Mouse (Mus musculus) heart, postnatal 4 days (tissue): Measurements from ENCODE around the gene Pik3r3. TPM values are rescaled to one million over a fixed set of nuclear protein-coding genes. Genes with fewer than 3 reads are reported as not detected.
"Not testable (repeated sequence)": the region's sequence is repeated elsewhere in the genome, so short reads cannot be mapped to it uniquely, and the experiment has no call there.

Experiments
- DNase-seq: peaks from one replicate; pipeline ENCODE4 v3.0.0; 2021
- total RNA-seq, 2 experiments: library from RNA; stranded (reverse); gene quantifications; 2 replicates each; pipeline ENCODE4 v1.2.3; 2021

The Pik3r3 gene
- 10 to 100 TPM; 21.0 to 24.6 TPM for total RNA-seq

DNA sequence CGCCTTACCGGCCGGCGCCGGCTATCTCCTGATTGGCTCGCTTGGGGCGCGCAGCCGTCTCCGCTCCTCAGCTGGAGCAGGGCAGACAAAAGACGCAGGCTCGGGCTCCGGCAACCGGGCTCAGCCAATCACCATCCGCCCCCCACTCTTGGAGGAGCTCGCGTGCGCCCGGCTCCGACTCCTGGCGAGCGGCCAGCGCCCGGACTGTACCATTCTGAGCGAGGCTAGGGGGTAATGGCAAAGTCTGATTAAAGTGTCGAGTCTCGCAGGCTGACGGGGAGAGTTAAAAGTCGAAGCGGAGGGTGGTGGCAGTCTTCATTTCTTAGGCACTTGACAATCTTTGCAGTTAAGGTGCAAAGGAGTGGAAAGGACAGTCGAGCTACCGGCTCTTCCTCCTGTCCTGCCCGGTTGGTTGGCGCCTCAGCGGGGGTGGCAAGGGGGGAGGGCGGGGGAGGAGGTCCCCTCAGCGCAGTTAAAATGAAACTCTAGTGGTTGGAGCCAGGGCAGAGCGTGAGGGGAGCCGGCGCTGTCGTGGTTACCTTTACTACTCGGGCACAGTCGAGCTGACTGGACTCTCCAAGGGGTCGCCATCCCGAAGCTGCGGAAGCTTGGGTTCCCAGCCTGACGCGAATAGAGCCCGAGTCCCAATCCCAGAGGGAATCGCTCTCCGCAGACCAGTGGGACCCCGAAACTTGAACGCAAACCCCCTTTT lies at the start of gene Pik3r3:
Gene Pik3r3, plus strand, starts transcription at position 479 of the 712 bp plus-strand sequence.
- DNase-seq = peak; percentile 99

DNA sequence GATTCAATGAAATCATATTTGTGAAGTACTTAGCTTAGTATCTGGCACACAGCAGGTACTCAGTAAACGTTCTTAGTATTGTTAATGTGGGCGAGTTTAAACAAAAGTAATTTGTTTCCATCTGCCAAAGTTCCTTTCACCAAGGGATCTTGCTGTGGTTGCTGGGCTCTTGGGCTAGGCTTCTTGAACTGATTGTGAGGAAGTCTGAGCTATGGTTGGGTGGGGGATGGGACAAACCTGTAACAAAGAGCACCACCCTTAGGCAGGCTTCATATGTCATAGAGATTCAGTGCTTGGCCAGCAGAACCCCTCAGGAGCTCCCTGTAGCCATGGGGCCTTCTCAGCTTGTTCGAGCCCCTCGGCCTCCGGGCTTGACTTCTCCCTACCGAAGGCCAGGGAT lies 48.3 kb upstream of the Pik3r3 start, which contains the start of the genes 1700042G07Rik and Gm49337:
Gene 1700042G07Rik, plus strand, starts transcription at position 301 of the 400 bp plus-strand sequence.
Gene Gm49337, plus strand, starts transcription at position 313 of the 400 bp plus-strand sequence.
- no peak for DNase-seq

DNA sequence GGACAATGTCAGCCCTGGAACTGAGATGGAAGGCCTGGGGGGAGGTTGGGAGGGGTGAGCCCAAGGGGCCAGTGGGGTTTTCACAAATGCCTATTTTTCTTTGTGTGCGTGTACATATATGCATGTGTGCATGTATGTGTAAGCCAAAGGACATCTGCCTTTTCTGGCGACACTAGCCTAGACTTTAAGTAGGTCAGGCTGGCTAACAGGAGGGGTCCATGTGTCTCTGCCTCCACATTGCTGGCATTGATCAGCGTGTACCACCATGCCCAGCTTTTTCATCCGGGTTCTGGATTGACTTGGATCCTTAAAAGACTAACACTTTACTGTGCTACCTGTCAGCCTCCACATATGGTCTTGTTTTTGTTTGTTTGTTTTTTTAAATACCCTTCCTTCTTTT lies 47.7 kb upstream of the Pik3r3 start:
- DNase-seq = no peak

DNA sequence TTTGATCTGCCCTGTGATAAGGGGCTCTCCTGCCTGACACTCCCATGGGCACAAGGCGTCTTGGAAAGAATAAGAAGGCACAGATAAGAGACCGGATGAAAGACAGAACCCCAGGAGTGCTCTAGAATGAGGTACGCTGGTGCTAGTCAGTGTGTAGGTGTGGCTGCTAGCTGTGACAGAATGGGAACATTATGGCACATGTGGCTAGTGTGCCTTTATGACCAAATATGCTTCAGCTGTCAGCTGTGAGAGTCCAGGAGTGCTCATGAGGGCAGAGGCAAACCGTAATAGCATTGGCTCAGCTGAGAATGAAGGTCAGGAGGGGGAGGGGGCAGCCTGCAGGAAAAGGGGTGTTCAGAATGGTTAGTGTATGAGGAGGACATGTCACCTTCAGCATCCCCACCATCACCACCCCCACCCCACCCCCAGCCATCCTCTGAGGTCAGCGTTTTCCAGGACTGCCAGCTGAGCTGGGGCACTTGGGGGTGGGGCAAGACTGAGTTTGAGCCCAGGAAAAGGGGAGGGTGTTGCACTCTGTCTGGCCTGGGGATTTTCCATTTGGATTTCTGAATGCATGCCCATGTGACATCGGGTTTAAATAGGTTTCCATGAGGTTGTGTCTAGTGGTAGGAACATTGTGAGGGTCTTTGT lies 46.8 kb upstream of the Pik3r3 start:
- DNase-seq = peak; percentile 54

DNA sequence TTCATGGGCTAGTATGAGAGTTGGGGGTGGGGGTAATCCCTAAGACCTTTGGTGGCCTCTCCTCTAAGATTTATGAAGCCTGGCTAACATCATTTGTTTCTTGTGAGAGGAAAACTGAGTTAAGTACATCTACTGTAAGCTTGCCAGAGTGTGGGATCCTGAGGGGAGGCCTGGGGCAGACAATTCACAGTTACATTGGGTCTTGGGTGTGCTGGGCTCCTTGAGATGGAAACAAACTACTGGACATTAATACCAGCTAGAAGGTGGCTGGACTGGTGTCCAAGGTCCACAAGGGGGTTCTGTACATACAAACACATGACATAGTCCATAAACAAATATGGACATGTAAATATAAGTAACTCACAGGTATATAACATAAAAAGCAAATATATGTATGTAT lies 46.3 kb upstream of the Pik3r3 start:
- DNase-seq = no peak

DNA sequence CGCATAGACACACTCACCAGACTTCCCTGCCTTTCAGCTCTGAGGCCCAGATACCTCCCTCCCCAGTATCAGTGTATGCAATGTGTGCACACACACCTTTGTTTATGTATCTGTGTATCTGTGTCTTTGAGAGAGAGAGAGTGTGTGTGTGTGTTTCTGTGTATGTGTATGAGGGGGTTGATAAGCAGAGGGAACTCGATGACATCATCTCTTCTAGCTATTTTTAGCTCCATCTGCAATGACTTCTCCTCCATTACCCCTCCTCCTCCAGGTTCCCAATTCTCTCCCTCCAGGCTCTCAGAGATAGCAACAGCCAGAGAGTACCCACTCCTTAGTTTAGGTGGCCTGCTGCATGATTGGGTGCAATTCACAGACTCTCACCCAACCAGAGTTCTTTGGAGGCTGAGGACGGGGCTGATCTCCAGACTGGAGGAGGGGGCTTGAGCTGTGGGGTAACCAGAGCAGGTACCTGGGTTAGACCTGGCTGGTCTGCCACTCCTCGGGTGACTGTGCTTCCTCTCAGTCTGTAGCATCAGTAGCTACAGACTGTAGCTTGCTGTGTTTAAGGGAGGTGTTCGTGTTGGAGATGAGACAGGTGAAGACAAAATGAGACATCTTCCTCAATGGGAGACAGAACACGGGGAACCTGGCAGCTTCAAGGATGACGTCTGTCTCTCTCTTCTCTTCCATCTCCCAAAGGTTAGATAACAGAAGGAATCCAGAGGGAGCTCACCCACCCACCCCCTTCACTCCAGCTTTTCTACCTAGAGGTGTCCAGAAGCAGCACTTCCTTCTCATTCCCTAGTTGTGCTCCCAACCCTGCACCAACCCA lies 45.5 kb upstream of the Pik3r3 start:
- no peak for DNase-seq

DNA sequence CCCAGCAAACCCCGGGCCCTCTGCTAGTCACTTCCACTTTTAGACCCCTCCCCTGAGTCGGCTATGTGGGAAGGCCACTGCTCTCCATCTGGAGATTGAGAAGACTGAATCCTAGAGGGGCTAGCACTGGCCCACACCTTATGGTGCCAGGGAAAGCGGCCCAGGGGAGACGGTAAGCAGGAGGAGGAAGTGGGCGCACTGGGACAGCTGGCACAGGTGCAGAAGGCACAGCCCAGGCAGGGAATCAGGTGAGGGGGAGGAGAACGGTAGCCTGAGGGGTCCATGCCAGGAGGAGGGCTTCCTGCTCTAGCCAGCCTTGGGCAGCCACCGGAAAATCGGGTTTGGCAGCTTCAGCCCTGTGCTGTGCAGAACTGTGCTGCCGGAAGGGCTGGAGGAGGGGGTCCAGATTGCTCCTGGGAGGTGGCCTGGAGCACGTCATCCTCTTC lies 44.9 kb upstream of the Pik3r3 start:
- peak; percentile 74 for DNase-seq

DNA sequence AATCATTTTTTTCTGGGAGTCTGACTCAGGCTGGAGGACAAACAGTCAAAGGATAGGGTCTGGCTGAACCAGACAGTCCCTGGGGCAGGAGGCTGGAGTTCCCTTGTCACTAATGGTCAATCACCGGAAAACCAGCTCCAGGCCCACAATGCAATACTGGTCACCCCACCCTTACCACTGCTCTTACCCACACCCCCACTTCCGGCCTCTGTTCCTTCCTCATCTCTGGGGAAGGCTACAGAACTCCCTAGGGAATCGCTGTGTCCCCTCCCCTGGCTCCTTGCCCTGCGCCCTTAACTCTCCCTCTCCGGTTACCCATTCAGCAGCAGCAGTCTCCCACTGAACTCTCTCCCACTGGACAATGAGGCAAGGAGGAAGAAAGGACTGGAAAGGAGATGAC lies 44.3 kb upstream of the Pik3r3 start:
- peak; percentile 83 for DNase-seq

DNA sequence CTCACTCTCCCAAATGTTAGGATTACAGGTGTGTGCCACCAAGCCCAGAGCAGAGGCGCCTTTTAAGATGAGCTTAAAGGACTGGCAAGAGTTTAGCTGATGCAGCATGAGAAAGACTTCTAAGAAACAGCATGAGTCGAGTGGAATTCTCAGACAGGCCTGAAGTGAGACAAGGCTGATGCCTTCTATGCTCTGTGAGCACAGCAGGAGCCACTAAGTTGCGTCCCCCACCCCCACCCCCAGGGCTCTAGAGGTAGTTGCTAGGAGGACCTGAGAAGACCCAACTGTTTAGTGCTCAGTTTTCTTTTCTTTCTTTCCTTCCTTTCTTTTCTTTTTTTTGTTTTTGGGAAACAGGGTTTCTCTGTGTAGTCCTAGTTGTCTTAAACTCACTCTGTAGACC lies 39.3 kb upstream of the Pik3r3 start:
- DNase-seq = no peak

DNA sequence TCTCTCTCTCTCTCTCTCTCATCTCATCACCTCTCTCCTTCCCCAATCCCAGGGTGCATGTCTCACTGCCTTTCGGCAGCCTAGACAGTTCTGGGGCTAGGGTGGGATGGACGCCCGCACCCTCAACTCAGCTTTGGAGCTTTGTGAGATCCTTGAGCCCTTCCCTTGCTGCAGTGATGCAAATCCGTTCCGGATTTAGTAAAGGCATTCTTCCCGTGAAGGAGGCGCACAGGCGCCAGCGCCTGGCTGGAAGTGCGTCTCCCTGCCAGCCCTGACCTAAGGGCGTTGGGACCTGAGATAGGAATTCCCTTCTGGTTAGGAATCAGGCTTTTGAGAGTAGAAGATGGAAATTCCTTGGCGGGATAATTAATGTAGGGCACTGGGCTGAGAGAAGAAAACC lies 38.7 kb upstream of the Pik3r3 start:
- peak; percentile 58 for DNase-seq

DNA sequence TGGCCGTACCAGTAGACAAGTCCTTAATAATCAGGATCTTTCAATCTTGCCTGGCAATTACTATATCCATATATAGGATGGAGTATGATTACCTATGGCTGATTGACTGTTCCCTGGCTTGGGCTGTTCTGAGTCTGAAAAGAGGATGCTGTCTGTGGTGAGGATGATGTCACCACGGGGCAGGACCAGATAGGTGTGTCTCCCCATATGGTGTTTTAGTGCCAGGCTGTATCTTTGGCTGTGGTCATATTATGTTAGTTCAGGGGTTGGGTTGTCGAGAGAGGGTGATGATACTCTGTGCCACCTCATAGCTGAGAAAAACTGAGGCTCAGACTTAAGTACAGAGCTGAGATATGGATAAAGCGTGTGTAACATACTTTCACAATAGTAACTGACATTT lies 36.3 kb upstream of the Pik3r3 start:
- DNase-seq = no peak

DNA sequence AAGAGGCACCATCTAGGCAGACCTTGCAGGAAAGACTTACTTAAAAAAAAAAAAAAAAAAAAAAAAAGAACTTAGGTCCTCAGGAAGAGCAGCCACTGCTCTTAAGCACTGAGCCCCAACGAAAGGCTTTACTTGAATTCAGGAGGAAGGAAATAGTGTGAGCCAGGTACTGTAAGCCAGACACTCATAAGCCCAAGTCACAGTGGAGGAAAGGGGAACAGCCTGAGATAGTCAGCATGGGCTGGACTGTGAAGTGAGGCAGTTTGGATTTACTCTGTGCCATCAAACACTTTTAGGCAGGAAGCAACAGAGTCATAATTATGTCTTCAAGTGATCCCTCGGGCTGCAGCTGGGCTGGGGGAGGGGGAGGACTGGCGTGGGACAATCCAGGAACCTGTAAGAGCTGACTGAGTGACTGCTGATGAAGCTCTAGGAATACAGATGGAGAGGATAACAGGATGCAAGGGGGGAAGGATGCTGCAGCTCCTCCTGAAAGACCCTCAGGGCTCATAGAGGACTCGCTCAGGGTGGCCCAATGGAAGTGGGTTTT lies 29.1 kb upstream of the Pik3r3 start:
- peak; percentile 38 for DNase-seq

DNA sequence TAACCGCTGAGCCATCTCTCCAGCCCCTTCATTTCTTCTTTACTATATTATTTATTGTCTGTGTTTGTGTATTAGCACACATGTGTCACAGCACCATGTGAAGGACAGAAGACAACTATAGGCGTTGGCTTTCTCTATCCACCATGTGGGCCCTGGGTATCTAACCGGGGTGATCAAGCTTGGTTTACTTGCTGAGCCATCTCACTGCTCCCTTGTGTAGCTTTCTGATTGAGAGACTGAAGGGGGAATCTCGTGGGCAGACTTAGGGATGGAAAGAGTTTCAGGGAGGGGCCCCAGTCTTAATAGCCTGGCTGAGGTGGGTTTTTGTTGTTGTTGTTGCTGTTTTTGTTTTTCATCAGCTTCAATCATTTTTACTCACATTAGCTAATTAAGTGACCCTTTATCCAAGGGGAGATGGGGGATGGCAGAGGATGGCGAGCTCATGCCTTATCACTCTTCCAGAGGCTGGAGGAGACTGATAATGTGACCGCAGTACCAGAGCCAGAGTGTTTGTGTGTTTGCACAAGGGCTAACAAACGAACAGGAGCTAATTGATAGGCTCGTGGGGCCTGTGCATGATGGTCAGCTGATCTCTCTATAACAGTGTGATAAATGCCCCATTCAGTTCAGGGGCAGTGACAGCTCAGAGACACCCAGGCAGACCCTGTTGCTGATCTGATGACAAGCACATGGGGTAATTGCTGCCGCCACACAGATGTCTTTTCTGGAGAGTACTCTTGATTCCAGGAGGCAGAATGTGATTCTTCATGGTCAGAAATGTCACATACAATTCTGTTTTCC lies 27.6 kb upstream of the Pik3r3 start:
- no peak for DNase-seq

DNA sequence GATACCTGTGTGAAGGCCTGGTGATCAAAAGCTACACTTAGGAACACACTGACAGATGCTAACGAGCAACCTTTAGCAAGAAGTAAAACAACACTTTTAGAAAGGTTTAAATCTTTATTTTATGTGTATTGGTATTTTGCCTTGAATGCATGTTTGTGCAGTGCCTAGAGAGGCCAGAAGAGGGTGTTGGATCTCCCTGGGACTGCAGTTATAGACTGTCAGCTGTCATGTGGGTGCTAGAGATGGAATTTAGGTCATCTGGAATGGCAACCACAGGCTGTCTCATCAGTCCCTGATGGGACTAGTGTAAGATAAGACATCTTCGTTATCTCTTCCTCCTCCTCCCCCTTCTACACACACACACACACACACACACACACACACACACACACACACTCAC lies 23.0 kb upstream of the Pik3r3 start:
- no peak for DNase-seq

DNA sequence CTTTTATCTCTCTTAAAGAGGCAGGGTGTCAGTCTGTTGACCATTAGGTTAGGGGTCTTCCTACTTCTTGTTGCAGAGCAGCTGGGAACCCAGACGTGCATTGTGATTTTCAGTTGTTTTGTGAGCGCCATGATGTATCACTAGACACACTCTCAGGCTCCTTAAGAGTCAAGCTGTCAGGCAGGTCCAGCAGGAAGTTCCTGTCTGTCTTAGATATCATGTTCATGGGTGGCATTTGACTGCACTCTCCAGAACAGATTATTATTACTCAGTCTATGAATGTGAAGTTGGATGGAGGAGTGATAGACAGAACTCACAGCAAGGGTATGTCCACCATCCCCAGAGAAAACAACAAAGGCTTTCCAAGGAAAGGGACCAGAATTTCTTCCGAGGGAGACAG lies 17.0 kb upstream of the Pik3r3 start:
- no peak for DNase-seq

DNA sequence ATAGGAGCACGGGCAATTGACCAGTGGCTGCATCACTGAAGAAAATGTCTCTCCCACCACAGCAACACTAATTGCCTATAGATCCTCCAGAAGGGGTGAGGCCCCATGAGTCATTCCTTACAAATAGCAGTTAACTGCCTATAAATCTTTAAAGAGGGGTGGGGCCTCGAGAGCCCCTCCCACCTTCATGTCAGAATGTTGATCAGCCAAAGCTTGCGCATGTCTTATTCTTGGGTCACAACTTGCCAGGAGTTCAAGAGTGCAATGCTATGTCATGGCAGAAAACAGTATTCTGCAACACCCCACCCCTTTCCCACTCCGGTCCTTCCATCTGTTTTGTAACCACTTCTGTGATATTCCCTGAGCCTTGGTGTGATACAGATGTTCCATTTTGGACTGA lies 14.9 kb upstream of the Pik3r3 start:
- no peak for DNase-seq

DNA sequence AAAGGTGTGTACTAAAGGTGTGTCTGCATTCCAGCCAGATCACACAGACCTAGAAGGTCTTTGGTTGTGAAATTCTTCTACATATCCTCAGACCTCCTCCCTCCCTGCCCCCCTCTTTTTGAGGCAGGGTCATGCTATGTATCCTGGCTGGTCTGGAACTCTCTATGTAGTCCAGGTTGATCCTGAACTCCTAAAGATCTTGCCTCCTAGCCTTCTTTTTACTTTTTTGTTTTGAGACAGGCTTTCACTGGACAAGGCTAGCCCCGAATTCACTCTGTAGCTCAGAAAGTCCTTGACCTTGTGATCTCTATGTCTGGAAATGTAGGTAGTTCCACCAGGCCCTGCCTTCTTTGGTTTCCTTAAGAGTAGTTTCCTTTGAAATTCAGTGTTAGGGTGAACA lies 12.5 kb upstream of the Pik3r3 start:
- DNase-seq = no peak

DNA sequence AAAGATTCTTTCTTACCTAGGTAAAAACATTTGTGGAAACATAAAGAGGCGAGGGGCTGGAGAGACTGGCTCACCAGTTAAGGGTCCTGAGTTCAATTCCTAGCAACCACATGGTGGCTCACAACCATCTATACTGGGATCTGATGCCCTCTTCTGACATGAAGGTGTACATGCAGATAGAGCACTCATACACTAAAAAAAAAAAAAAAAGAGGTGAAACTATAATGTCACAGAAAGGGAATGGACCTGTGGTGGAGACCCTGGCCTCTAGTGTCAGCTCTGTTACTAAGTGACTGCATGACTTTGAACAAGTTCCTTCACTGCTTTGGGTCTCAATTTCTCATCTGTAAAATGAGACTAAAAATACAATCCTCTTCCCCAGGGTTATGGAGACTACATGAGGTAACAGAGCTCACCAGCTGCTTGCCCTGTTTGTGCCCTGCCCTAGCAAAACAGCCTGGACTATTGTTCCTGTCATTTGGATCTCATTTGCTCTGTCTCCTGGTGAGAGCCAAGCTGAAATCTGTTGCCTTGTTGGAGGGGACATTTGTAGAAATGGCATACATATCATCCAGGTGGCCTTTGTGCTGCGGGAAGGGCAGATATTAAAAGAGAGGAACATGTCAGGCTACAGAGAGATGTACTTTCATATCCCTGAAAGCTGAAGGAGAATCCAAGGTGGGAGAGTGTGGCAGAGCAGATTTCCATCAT lies 5.4 kb upstream of the Pik3r3 start:
- no peak for DNase-seq

DNA sequence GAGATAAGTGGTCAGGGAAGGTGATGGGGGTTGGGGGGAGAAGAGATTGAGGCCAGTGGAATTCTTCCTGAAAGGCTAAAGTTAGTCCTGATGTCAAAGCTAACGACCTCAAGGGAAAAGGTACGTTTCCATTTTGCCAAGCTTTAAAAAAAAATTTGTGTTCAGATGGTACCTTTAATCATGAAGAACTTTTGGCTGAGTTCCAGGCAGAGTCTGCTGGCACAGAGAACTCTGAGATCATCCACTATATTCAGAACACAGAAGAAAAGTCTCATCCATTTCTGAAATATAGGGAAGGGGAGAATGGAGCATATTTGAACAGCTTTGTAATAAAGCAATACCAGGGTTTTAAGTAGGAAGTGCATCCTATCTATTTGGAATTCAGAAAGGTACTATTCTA lies 4.4 kb upstream of the Pik3r3 start:
- DNase-seq = peak; percentile 46

DNA sequence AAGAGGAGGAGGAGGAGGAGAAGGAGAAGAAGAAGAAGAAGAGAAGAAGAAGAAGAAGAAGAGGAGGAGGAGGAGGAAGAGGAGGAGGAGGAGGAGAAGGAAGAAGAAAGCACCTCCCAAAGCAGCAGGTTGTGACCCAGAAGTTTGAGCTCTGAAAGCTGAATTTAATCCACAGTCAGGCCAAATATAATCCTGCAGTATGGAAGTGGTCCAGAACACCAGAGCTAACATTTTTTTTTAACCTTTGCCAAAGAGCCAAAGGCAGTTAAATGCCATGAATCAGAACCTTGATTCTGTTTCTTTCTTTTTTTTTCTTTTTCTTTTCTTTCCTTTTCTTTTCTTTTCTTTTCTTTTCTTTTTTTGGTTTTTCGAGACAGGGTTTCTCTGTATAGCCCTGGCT lies 3.8 kb upstream of the Pik3r3 start:
- DNase-seq = not testable (repeated sequence)

DNA sequence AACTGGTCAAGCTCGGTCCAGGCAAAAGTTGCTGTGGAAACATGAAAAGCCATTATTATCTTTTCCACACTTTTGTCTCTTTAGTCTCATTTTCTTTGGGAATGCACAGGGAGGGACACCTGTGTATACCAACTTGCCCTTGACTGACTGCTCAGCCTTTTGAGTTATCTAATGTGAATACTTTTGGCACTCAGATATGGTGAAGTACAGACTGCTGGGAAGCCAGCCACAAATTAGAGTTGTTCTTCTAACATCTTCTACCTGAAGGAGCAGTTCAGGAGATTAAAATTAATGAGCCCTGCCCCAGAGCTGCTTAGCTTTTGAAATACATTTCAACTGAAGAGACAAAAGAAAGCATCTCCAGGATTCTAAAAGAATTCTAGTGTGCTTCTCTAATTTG lies 2.4 kb upstream of the Pik3r3 start:
- DNase-seq = no peak
